Mouse (Mus musculus) cerebellum, adult (tissue): Measurements from ENCODE around the gene AC131692.1.
A peak's percentile ranks its signal among the peaks of the same experiment; 100 is the strongest.
"Not testable (repeated sequence)": the region's sequence is repeated elsewhere in the genome, so short reads cannot be mapped to it uniquely, and the experiment has no call there.

Source experiments
- ATAC-seq: cut with Nextera tagmentation; 2 replicates; pipeline ENCODE4 v1.9.2; 2017; ENCODE audit warnings: mild to moderate bottlenecking, moderate library complexity, mixed read lengths; ENCODE audit not compliant: insufficient number of reproducible peaks, low FRiP score, low TSS enrichment

AC131692.1 gene

GRCm38 (mm10) chr19:6113116-6113515, 18.9 kb downstream of the AC131692.1 start:
- ATAC-seq, result no peak

- ATAC-seq, result no peak
Observed at GRCm38 (mm10) chr19:6116113-6116850, 22.1 kb downstream of the AC131692.1 start.

GRCm38 (mm10) chr19:6117346-6117985, 23.2 kb downstream of the AC131692.1 start:
- ATAC-seq, result no peak; the same call in 1 of the 2 replicates

- ATAC-seq, result peak; percentile 77; the same call in 1 of the 2 replicates
Observed at GRCm38 (mm10) chr19:6117986-6118676, 23.9 kb downstream of the AC131692.1 start, which contains the start of gene Sac3d1. Gene Sac3d1, minus strand, starts transcription at chr19:6118650.

GRCm38 (mm10) chr19:6118677-6119185, 24.5 kb downstream of the AC131692.1 start:
- ATAC-seq, result no peak

GRCm38 (mm10) chr19:6121761-6122160, 27.5 kb downstream of the AC131692.1 start:
- ATAC-seq, result no peak

GRCm38 (mm10) chr19:6123330-6123729, 29.1 kb downstream of the AC131692.1 start:
- ATAC-seq, result no peak

GRCm38 (mm10) chr19:6124898-6125297, 30.7 kb downstream of the AC131692.1 start:
- no peak for ATAC-seq

- no peak for ATAC-seq
Observed at GRCm38 (mm10) chr19:6126289-6126688, 32.1 kb downstream of the AC131692.1 start.

GRCm38 (mm10) chr19:6126789-6127580, 32.8 kb downstream of the AC131692.1 start:
- ATAC-seq, result no peak

GRCm38 (mm10) chr19:6127760-6128341, 33.6 kb downstream of the AC131692.1 start, which contains the start of gene Snx15:
Gene Snx15, minus strand, starts transcription at chr19:6128304.
- peak; percentile 96 for ATAC-seq

GRCm38 (mm10) chr19:6130414-6131128, 36.4 kb downstream of the AC131692.1 start:
- ATAC-seq, result not testable (repeated sequence)

- no peak for ATAC-seq
Observed at GRCm38 (mm10) chr19:6132171-6132827, 38.1 kb downstream of the AC131692.1 start.

GRCm38 (mm10) chr19:6133197-6133596, 39.0 kb downstream of the AC131692.1 start:
- not testable (repeated sequence) for ATAC-seq

- ATAC-seq, result no peak
Observed at GRCm38 (mm10) chr19:6136397-6136796, 42.2 kb downstream of the AC131692.1 start.

GRCm38 (mm10) chr19:6139701-6140100, 45.5 kb downstream of the AC131692.1 start:
- ATAC-seq, result no peak

- ATAC-seq, result no peak
Observed at GRCm38 (mm10) chr19:6140374-6140677, 46.1 kb downstream of the AC131692.1 start.

- peak; percentile 82 for ATAC-seq
Observed at GRCm38 (mm10) chr19:6140678-6141393, 46.6 kb downstream of the AC131692.1 start, which contains the start of gene Batf2. Gene Batf2, plus strand, starts transcription at chr19:6140983.
